Mouse (Mus musculus) cerebellum, adult 11-12 months (tissue): ENCODE data around the gene Ciao2b.
A peak's percentile ranks its signal among the peaks of the same experiment; 100 is the strongest.
"Not testable (repeated sequence)": the region's sequence is repeated elsewhere in the genome, so short reads cannot be mapped to it uniquely, and the experiment has no call there.

Source experiments
- DNase-seq: peaks from one replicate; pipeline ENCODE4 v3.0.0; 2022

Ciao2b gene

DNA sequence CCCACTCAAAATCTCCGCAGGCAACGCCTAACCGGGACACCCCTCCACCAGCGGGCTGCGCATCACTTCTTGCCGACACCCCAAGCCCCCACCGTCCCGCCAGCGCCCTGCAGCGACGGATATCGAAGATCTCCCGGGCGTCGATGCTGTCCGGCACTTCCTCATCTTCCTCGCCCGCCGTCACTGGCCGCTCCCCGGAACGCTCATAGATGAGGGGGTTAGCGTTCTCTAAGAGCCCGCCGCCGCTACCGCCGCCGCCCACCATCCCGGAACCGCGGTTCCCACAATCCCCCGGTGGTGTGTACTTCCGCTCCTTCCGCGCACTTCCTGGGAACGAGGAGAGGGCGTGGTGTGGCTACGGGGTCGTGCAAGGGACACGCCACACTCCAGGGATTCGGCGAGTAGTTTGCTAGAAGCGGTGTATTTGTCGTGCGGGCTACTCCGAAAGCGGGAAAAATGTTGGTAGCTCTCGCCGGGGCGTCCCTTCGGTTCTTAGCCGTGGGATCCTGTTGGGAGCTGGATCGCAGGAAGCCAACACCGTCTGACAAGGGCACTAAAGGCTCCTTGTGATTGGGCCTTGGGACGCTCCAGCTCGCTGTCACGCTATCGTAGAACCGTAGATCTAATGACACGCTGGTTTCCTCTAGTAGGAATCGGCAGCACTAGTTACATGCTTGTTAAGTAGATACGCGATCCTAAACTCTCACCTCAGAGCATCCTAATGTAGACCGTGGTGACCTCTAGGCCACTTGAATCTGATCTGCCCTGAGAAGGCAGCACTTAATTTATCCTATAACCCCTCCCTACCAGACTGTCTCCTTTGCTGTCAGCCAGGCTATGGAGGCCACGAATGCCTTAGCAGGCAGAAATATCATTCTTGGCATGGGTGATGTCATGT, at the start of gene Ciao2b:
Ciao2b (minus strand) TSS at position 540 of the 898 bp plus-strand sequence.
- DNase-seq, result peak; percentile 86

GRCm38 (mm10) chr8:104688433-104688832, 46.7 kb upstream of the Ciao2b start:
- no peak for DNase-seq

DNA sequence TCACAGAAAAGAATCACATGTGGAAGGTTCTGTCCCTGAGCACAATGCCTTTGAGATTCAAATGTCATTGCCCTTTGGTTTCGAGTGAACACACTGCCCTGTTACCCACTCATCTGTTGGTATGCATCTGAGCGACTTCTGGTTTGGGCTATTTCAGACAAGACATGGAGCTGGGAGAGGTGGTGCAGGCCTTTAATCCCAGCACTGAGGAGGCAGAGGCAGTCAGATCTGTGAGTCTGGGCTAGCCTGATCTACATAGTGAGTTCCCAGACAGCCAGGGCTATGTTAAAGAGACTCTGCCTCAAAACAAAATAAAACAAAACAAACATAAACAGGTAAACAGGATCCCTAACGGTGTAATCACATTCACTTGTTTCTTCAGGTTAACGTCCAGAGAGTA, 13.8 kb upstream of the Ciao2b start:
- DNase-seq, result no peak

GRCm38 (mm10) chr8:104654984-104655383, 13.2 kb upstream of the Ciao2b start:
- peak; percentile 66 for DNase-seq

GRCm38 (mm10) chr8:104644187-104644586, 2.4 kb upstream of the Ciao2b start:
- DNase-seq, result not testable (repeated sequence)

- DNase-seq, result no peak
Measured at GRCm38 (mm10) chr8:104642324-104642654, 524 bp upstream of the Ciao2b start.

DNA sequence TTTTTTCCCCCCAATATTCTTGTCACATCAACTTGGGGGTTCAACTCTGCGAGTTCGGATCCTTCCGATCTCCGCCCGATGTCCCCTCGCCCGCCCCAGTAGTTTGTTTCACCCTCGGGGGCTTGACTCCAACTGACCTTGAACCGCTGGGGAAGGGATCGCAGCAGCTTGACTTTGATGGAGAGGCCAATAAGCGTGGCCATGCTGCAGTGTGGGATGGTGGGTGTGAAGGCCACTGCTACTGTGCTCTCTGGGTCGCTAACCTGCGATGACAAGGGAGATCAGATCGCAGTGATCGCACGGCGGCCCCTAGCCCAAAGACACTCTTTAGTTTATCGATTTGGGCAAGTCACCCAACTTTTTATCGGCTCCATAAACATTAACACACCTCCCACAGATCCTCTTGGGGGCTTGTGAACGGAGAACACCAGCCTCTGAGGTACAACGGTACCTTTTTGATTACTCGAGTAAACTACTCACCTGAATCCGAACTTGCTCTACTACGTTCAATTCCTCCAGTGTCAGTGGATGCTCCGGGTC, 864 bp downstream of the Ciao2b start:
- DNase-seq, result peak; percentile 35

DNA sequence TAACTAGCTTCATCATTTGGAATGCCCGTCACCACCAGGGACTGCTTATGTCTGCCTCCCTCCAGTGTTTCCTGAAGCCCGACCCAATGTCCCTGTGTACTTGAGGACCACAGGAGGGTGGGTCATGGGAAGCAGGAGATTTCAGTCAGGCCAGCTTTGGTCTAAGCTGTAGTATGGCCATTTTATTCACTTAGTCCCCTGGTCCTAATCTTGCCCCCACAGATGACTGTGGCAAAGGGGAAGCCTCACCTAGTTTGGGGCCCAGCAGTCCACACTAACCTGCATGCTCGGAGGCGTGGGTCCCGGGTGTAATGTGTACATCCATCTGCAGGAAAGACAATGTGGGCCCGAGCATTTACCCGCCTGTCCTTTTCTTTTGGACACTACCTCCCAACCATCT, 1.5 kb downstream of the Ciao2b start:
- no peak for DNase-seq

DNA sequence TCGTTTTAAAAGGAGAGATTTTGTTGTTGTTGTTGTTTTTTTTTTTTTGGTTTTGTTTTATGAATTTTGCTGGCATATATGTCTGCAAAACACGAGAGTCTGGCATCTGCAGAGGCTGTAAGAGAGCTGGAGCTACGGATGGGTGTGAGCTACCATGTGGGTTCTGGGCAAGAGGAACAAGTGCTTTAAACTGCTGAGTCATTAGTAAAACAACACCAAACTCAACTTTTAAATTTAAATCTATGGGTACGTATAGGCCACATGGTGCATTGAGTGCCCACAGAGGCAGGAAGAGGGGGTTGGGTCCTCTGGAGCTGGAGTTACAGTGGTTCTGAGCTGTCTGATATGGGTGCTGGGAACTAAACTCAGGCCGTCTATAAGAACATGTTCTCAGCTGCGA, 3.8 kb downstream of the Ciao2b start:
- no peak for DNase-seq

- DNase-seq, result no peak
Measured at GRCm38 (mm10) chr8:104635004-104635710, 6.6 kb downstream of the Ciao2b start.

- DNase-seq, result no peak
Measured at GRCm38 (mm10) chr8:104633156-104633744, 8.5 kb downstream of the Ciao2b start.

DNA sequence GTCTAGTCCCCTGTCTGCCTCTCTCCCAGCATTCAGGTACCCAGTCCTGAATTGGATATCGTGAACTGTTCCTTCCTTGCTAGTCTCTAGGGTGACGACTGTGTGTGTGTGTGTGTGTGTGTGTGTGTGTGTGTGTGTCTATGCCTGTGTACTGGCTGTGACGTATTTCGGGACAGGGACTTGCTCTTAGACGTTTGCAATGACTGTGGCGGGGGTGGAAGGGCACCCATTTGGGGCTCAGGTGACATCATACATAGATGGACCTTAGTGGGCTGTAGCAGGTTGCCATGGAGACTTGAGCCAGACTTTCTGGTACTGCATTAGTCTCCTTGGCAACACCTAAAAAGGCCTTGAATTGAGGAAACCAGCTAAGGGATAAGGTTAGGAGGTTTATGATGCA, 9.3 kb downstream of the Ciao2b start:
- DNase-seq, result no peak

- DNase-seq, result no peak
Measured at GRCm38 (mm10) chr8:104631975-104632374, 9.8 kb downstream of the Ciao2b start.

DNA sequence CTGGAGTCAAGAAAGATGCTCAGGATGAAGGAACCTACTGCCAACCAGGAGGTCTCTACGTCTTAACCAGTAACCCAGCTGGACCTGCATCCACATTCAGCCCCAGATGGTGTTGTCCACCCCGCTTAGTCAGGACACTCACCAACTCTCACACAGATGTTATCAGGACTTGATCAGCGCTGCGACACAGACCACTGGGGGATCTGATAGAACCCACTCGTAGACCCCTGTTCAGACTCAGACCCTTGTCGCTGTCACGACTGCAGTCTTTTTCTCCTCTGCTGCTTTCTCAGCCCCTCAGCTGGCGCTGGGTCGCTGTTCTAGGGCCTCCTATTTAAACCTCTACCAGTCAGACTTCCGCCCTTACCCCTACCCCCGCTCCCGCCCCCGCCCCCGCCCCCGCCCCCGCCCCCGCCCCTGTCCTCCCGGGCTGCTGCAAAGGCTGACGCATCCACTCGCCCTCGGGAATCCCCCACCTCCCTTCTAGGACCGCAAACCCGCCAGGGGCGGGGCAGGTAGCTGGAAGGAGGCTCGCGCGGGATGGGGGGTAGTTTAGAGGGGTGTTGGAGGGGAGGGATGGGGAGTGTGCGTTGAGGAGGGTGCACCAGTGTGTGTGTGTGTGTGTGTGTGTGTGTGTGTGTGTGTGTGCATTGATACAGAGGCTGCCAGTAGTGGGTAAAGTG, 10.6 kb downstream of the Ciao2b start, which contains the start of gene Rrad:
Rrad (minus strand) TSS at position 347 of the 683 bp plus-strand sequence.
- no peak for DNase-seq

GRCm38 (mm10) chr8:104630574-104630973, 11.2 kb downstream of the Ciao2b start:
- no peak for DNase-seq

DNA sequence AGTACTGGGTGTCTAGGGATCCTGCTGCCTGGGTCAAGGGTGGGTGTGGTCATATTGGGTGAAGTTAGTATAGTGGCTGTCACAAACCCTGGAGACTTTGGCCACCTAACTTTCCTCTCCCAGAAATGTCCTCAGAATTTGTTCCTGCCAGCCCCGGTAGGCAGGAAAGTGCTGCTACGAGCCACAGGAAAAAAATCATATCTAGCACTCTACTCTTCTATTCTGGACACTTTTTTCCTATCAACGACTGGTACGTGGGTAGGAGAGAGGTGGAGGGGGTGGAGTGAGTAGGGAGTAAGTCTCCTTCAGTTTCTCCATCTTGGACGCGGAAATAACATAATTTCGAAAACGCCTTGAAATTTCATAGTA, 11.7 kb downstream of the Ciao2b start:
- DNase-seq, result no peak

GRCm38 (mm10) chr8:104629306-104630110, 12.3 kb downstream of the Ciao2b start:
- DNase-seq, result no peak

DNA sequence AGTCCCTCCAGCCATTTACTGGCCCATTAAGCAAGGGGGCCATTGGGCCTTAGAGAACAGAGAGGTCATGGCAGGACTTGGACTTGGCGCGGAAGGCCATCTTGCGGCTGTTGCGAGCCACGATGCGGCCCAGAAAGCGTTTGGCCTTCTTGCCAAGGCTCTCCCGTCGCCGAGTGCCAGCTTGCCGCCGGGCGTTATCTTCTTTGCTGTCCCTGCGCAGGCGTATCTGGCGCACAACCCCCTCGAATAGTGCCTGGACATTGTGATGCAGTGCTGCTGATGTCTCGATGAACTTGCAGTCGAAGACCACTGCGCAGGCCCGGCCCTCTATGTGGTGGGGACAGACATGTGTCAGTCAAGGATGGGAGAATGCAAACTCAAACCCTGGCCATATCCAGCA, 13.4 kb downstream of the Ciao2b start:
- DNase-seq, result no peak

DNA sequence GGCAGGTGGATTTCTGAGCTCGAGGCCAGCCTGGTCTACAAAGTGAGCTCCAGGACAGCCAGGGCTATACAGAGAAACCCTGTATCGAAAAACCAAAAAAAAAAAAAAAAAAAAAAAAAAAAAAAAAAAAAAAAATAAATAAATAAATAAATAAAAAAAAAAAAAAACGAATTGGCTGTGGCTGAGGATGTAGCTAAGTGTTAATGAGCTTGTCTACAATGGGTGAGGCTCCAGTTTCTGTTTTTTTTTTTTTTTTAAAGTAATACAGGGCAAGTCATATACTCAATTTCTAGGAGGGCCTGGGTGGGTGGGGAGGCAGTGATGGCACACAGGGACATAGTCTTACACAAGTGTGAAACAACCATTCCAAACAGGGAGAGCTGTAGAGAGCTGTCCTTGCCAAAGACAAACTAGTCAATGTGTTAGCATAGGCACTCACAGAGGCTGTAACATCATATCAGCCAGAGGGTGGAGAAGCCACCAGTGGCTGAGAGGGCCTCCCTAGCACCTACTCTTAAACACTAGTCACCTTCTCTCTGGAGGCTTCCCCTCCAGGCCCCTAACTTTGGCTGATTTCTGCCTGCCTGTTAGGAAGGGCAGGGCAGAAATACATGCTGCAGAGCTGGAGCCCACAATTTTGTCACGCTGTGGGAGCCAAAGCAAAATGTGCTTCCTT, 14.6 kb downstream of the Ciao2b start:
- DNase-seq, result no peak

- DNase-seq, result no peak
Measured at GRCm38 (mm10) chr8:104624161-104624560, 17.6 kb downstream of the Ciao2b start, which contains the start of gene Cdh16. Cdh16 (minus strand) TSS chr8:104624396.

DNA sequence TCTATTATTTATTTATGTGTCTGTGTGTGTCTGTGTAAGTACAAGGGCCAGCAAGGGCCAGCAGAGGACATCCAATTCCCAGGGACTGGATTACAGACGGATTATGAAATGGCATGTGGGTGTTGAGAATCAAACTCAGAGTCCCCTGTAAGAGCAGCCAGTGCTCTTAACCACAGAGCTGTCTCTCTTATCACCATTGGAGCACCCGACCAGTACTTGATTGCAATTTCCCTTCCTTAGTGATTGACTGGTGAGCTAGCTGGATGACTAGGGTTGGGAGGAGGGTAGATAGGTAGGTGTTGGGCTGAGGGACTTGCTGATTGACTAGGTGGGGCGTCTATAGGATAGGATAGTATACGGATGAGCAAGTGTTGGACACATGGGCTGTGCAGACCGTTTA, 21.0 kb downstream of the Ciao2b start:
- DNase-seq, result no peak
